Mouse (Mus musculus) embryonic fibroblast, embryonic 13.5 days (primary cell): ENCODE results near the gene Kcnn1.

Source experiments
- CTCF ChIP-seq: IDR thresholded peaks from 2 replicates; pipeline ENCODE4 v1.5.1; 2011; ENCODE audit warnings: mild to moderate bottlenecking, control low read depth, low read length, moderate library complexity, borderline replicate concordance; ENCODE audit not compliant: insufficient read depth
- POLR2A ChIP-seq: IDR thresholded peaks from 2 replicates; pipeline ENCODE4 v1.6.1; 2011; ENCODE audit warnings: low read depth, mild to moderate bottlenecking, control low read depth, low read length, moderate library complexity

- TF ChIP-seq CTCF (no peak), POLR2A (no peak)
Measured at GRCm38 (mm10) chr8:70820101-70820935, 42.7 kb downstream of the Kcnn1 start.
